Mouse (Mus musculus): ENCODE measurements around the gene Galr3. TPM values are rescaled to one million over a fixed set of nuclear protein-coding genes. Genes with fewer than 3 reads are reported as not detected.
A peak's percentile ranks its signal among the peaks of the same experiment; 100 is the strongest.

Gene Galr3
- total and polyA plus RNA-seq, 3 experiments: 0.70 to 1.6 (median 1.2) TPM

DNA sequence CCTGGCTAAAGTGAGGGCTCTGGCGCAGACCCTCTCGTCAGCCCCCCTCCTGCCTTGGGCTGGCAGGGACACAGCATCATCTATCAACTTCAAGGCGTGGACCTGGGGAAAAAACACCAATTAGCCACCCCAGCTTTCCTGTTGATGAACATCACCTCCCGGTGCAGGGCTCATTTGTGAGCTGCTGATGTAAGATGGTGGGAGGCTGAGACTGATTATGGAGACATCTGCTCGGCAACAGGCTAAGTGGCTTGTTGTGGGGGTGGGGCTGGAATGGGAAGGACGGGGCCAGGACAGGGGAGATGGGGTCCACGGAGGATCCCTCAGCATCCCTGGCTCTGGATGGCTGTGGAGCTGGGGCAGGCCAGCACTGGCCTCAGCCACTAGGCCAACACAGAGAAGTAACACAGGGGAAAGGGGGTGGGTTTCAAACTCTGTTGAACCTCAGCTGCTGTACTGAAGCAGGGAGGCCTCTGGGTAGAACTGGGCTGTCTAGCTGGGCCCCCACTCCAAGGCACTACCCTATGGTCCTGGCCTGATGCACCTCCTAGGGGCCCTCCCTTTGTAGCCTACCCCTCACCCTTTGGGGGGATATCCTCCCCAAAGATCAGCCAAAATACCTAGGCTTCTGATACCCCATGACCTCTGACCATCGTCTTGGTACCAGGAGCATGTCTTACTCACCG lies 8.6 kb downstream of the Galr3 start:
- dilution Hi-C loops (cut with MboI; ENCODE audit: extremely low pct_ligation_motif_present, extremely low pct_unique_long_range_greater_than_20kb, low sequenced_read_pairs): no loop called here
- H3K9ac ChIP-seq (ENCODE audit: insufficient read depth, low read depth): no peak overlapping the region
- H3K9me3 ChIP-seq (replicated peaks; ENCODE audit: low read length): no peaks in the 10 kb centered on the region
- no peak overlapping the region for H3K27ac ChIP-seq (ENCODE audit: insufficient read depth, low read depth)
- peaks cover 29 to 42% of the 10 kb centered on the region in 2 experiments for H3K36me3 ChIP-seq (replicated peaks in 1 of 2; ENCODE audit: control insufficient read depth in 1 of 2, insufficient read depth in 1 of 2, low read length in 1 of 2)
- H3K4me2 ChIP-seq (ENCODE audit: insufficient read depth, low read depth, poor library complexity, severe bottlenecking): no peak overlapping the region
- TF ChIP-seq ZMIZ1 (IDR thresholded peaks at IDR 0.05; ENCODE audit: low read depth, low read length) (no peak), ETS1 (conservative IDR thresholded peaks at IDR 0.05; ENCODE audit: low read depth, low read length) (no peak), MYC (IDR thresholded peaks at IDR 0.05; ENCODE audit: low read depth, low read length) (no peak), MAZ (IDR thresholded peaks at IDR 0.05; ENCODE audit: low read depth, low read length) (no peak), SMC3 (IDR thresholded peaks at IDR 0.05; ENCODE audit: low read depth, low read length) (no peak), GABPA (IDR thresholded peaks at IDR 0.05; ENCODE audit: insufficient replicate concordance, low read depth, low read length) (no peak)
- H3K4me3 ChIP-seq (replicated peaks in 1 of 3; ENCODE audit: low read depth in 2 of 3, low read length in 2 of 3, poor library complexity in 1 of 3): no peak overlapping the region
- peaks cover 21 to 35% of the 10 kb centered on the region in 2 experiments for H3K4me1 ChIP-seq (ENCODE audit: control insufficient read depth in 1 of 2, insufficient read depth in 2 of 2)
- no peaks in the 10 kb centered on the region for H3K27me3 ChIP-seq (replicated peaks)
- DNase-seq (ENCODE audit: extremely low read depth): no peak
- in situ Hi-C loops (cut with MboI; ENCODE audit: low pct_ligation_motif_present, low pct_unique_long_range_greater_than_20kb, low sequenced_read_pairs): no loop called here
- no peaks in the 10 kb centered on the region for H3K79me2 ChIP-seq (replicated peaks; ENCODE audit: control insufficient read depth, extremely low read depth, insufficient read depth, poor library complexity, severe bottlenecking)

DNA sequence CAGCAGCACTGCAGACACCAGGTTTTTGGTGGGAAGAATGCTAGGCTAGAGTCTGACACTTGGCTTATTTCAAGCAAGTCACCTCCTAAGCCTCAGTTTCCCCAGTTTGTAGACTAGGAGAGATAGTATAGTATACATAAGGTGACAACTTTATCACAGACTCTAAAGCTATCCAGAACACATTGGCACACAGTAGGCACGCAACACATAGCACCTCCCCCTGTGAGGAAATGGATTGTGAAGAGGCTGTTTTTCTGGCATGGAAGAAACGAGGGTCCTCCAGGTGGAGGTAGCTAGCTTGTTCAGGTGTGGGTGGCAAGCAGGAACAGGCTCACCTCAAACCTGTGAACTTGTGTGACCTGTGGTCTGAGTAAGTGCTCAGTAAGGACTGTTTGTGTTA lies 9.3 kb downstream of the Galr3 start:
- Histone ChIP-seq H3K4me1 (ENCODE audit: control insufficient read depth in 1 of 2, insufficient read depth in 2 of 2) (peaks cover 21 to 35% of the 10 kb centered on the region in 2 experiments), H3K79me2 (replicated peaks; ENCODE audit: control insufficient read depth, extremely low read depth, insufficient read depth, poor library complexity, severe bottlenecking) (no peaks in the 10 kb centered on the region), H3K4me2 (ENCODE audit: insufficient read depth, low read depth, poor library complexity, severe bottlenecking) (no peak overlapping the region), H3K27me3 (replicated peaks) (no peaks in the 10 kb centered on the region), H3K9me3 (replicated peaks; ENCODE audit: low read length) (no peaks in the 10 kb centered on the region), H3K36me3 (replicated peaks in 1 of 2; ENCODE audit: control insufficient read depth in 1 of 2, insufficient read depth in 1 of 2, low read length in 1 of 2) (peaks cover 36 to 49% of the 10 kb centered on the region in 2 experiments), H3K27ac (ENCODE audit: insufficient read depth, low read depth) (no peak overlapping the region), H3K4me3 (replicated peaks in 1 of 3; ENCODE audit: low read depth in 2 of 3, low read length in 2 of 3, poor library complexity in 1 of 3) (no peak overlapping the region), H3K9ac (ENCODE audit: insufficient read depth, low read depth) (no peak overlapping the region)
- dilution Hi-C loops (cut with MboI; ENCODE audit: extremely low pct_ligation_motif_present, extremely low pct_unique_long_range_greater_than_20kb, low sequenced_read_pairs): no loop called here
- DNase-seq (ENCODE audit: extremely low read depth): no peak
- in situ Hi-C loops (cut with MboI; ENCODE audit: low pct_ligation_motif_present, low pct_unique_long_range_greater_than_20kb, low sequenced_read_pairs): no loop called here
- TF ChIP-seq NRF1 (IDR thresholded peaks at IDR 0.05; ENCODE audit: low read depth, low read length) (no peak), CTCF (conservative IDR thresholded peaks at IDR 0.05 in 1 of 2, IDR thresholded peaks at IDR 0.05 in 1 of 2; ENCODE audit: low read depth in 2 of 2, low read length in 2 of 2) (no peak), POLR2AphosphoS2 (IDR thresholded peaks at IDR 0.05; ENCODE audit: low read depth, low read length) (peak; percentile 48; the same call in 1 of the 2 replicates), PAX5 (IDR thresholded peaks at IDR 0.05; ENCODE audit: low read length) (no peak), ZKSCAN1 (IDR thresholded peaks at IDR 0.05; ENCODE audit: borderline replicate concordance, low read depth, low read length) (peak; percentile 59; the same call in 1 of the 2 replicates), HCFC1 (IDR thresholded peaks at IDR 0.05; ENCODE audit: low read depth, low read length) (no peak), CHD1 (IDR thresholded peaks at IDR 0.05; ENCODE audit: low read depth, low read length) (no peak)

Measured in CH12.LX (cell line).